Mouse (Mus musculus): ENCODE data around the gene Zfp628. TPM values are rescaled to one million over a fixed set of nuclear protein-coding genes. Genes with fewer than 3 reads are reported as not detected.

Gene Zfp628
- total and polyA plus RNA-seq, 2 experiments from 2014 or later, result 1.7 to 8.9 TPM

GRCm38 (mm10) chr7:4950561-4951342 is 35.7 kb downstream of the Zfp628 start:
- Histone ChIP-seq H3K27me3 (ENCODE audit: control insufficient read depth, insufficient read depth, low read length) (no peaks in the 10 kb centered on the region), H3K36me3 (replicated peaks; ENCODE audit: control insufficient read depth, insufficient read depth, low read length) (no peaks in the 10 kb centered on the region), H3K4me3 (ENCODE audit: low read depth, low read length) (no peak overlapping the region), H3K9ac (replicated peaks; ENCODE audit: low read depth, low read length) (no peak overlapping the region), H3K4me1 (ENCODE audit: control insufficient read depth, insufficient read depth) (no peaks in the 10 kb centered on the region), H3K9me3 (replicated peaks; ENCODE audit: control insufficient read depth, low read length) (no peaks in the 10 kb centered on the region), H3K27ac (ENCODE audit: low read depth) (no peak overlapping the region), H3K4me2 (ENCODE audit: low read depth, low read length) (no peak overlapping the region)
- WGBS, result 73% methylated on average over 19 of the region's 19 CpGs
- no peak for ATAC-seq (ENCODE audit: insufficient read depth, low read depth)
- no peak for DNase-seq (ENCODE audit: low spot score)
- TF ChIP-seq EP300 (IDR thresholded peaks at IDR 0.05; ENCODE audit: low read depth) (no peak), CTCF (IDR thresholded peaks at IDR 0.05; ENCODE audit: low read depth) (no peak)

- peak; percentile 36 for DNase-seq (ENCODE audit: low spot score)
- TF ChIP-seq EP300 (IDR thresholded peaks at IDR 0.05; ENCODE audit: low read depth) (0 out of 2 replicates have a peak, but pooled peaks have one; percentile 50), CTCF (IDR thresholded peaks at IDR 0.05; ENCODE audit: low read depth) (no peak)
- Histone ChIP-seq H3K27ac (ENCODE audit: low read depth) (peak overlapping the region; percentile 28; the same call in 1 of the 2 replicates), H3K4me1 (ENCODE audit: control insufficient read depth, insufficient read depth) (no peaks in the 10 kb centered on the region), H3K9me3 (replicated peaks; ENCODE audit: control insufficient read depth, low read length) (no peaks in the 10 kb centered on the region), H3K36me3 (replicated peaks; ENCODE audit: control insufficient read depth, insufficient read depth, low read length) (no peaks in the 10 kb centered on the region), H3K4me3 (ENCODE audit: low read depth, low read length) (no peak overlapping the region), H3K9ac (replicated peaks; ENCODE audit: low read depth, low read length) (no peak overlapping the region), H3K27me3 (ENCODE audit: control insufficient read depth, insufficient read depth, low read length) (no peaks in the 10 kb centered on the region), H3K4me2 (ENCODE audit: low read depth, low read length) (no peak overlapping the region)
- ATAC-seq (ENCODE audit: insufficient read depth, low read depth), result peak; percentile 64
- WGBS, result 12% methylated on average over 10 of the region's 10 CpGs
These were observed 38.9 kb downstream of the Zfp628 start for GRCm38 (mm10) chr7:4953815-4954445.

GRCm38 (mm10) chr7:4957361-4957760 is 42.3 kb downstream of the Zfp628 start:
- TF ChIP-seq CTCF (IDR thresholded peaks at IDR 0.05; ENCODE audit: low read depth) (no peak), EP300 (IDR thresholded peaks at IDR 0.05; ENCODE audit: low read depth) (no peak)
- H3K4me1 ChIP-seq (ENCODE audit: control insufficient read depth, insufficient read depth), result no peaks in the 10 kb centered on the region

GRCm38 (mm10) chr7:4963527-4963926 is 48.5 kb downstream of the Zfp628 start:
- Histone ChIP-seq H3K9ac (replicated peaks; ENCODE audit: low read depth, low read length) (no peak overlapping the region), H3K9me3 (replicated peaks; ENCODE audit: control insufficient read depth, low read length) (no peaks in the 10 kb centered on the region), H3K27me3 (ENCODE audit: control insufficient read depth, insufficient read depth, low read length) (no peaks in the 10 kb centered on the region), H3K4me2 (ENCODE audit: low read depth, low read length) (no peak overlapping the region), H3K36me3 (replicated peaks; ENCODE audit: control insufficient read depth, insufficient read depth, low read length) (no peaks in the 10 kb centered on the region), H3K4me1 (ENCODE audit: control insufficient read depth, insufficient read depth) (no peaks in the 10 kb centered on the region), H3K27ac (ENCODE audit: low read depth) (no peak overlapping the region), H3K4me3 (ENCODE audit: low read depth, low read length) (no peak overlapping the region)
- no peak for ATAC-seq (ENCODE audit: insufficient read depth, low read depth)
- no peak for DNase-seq (ENCODE audit: low spot score)
- 60% methylated on average over 5 of the region's 5 CpGs for WGBS
- TF ChIP-seq CTCF (IDR thresholded peaks at IDR 0.05; ENCODE audit: low read depth), result peak; percentile 7; the same call in 1 of the 2 replicates
- TF ChIP-seq EP300 (IDR thresholded peaks at IDR 0.05; ENCODE audit: low read depth), result no peak

More at GRCm38 (mm10) chr7:4957361-4957760, 42.3 kb downstream of the Zfp628 start:
- Histone ChIP-seq H3K9ac (replicated peaks; ENCODE audit: low read depth, low read length) (no peak overlapping the region), H3K9me3 (replicated peaks; ENCODE audit: control insufficient read depth, low read length) (no peaks in the 10 kb centered on the region), H3K4me2 (ENCODE audit: low read depth, low read length) (no peak overlapping the region), H3K36me3 (replicated peaks; ENCODE audit: control insufficient read depth, insufficient read depth, low read length) (no peaks in the 10 kb centered on the region), H3K27ac (ENCODE audit: low read depth) (no peak overlapping the region), H3K4me3 (ENCODE audit: low read depth, low read length) (no peak overlapping the region), H3K27me3 (ENCODE audit: control insufficient read depth, insufficient read depth, low read length) (no peaks in the 10 kb centered on the region)
- 64% methylated on average over 10 of the region's 10 CpGs for WGBS
- ATAC-seq (ENCODE audit: insufficient read depth, low read depth) (no peak), DNase-seq (ENCODE audit: low spot score) (no peak)

GRCm38 (mm10) chr7:4964272-4964671 is 49.3 kb downstream of the Zfp628 start, which contains the start of gene Sbk2:
TSS of gene Sbk2 (minus strand) at chr7:4964406.
- Histone ChIP-seq H3K4me2 (ENCODE audit: low read depth, low read length) (peak within 1 kb of the TSS; percentile 17; the same call in 1 of the 2 replicates), H3K9ac (replicated peaks; ENCODE audit: low read depth, low read length) (no peak within 1 kb of the TSS), H3K9me3 (replicated peaks; ENCODE audit: control insufficient read depth, low read length) (no peaks in the 10 kb centered on the region), H3K4me1 (ENCODE audit: control insufficient read depth, insufficient read depth) (no peaks in the 10 kb centered on the region), H3K27ac (ENCODE audit: low read depth) (no peak within 1 kb of the TSS), H3K36me3 (replicated peaks; ENCODE audit: control insufficient read depth, insufficient read depth, low read length) (no peaks in the 10 kb centered on the region), H3K27me3 (ENCODE audit: control insufficient read depth, insufficient read depth, low read length) (no peaks in the 10 kb centered on the region), H3K4me3 (ENCODE audit: low read depth, low read length) (no peak within 1 kb of the TSS)
- 3% methylated on average over 10 of the region's 10 CpGs for WGBS
- peak; percentile 57 for DNase-seq (ENCODE audit: low spot score)
- peak; percentile 91 for ATAC-seq (ENCODE audit: insufficient read depth, low read depth)
- TF ChIP-seq CTCF (IDR thresholded peaks at IDR 0.05; ENCODE audit: low read depth) (peak; percentile 78), EP300 (IDR thresholded peaks at IDR 0.05; ENCODE audit: low read depth) (no peak)

Data from heart, postnatal 0 days (tissue).